Comparison of ENCODE assay signal across 8 mouse cellular contexts in genomic region chr17:22314730-22315226, GRCm38 (mm10). TPM values are rescaled to one million over a fixed set of nuclear protein-coding genes. Genes with fewer than 3 reads are reported as not detected.
A peak's percentile ranks its signal among the peaks of the same experiment; 100 is the strongest.
DNase-seq lines count a peak whose midpoint lies in the region; ATAC-seq and TF ChIP-seq lines count a peak whose summit lies in the region.
"Not testable (repeated sequence)": the region's sequence is repeated elsewhere in the genome, so short reads cannot be mapped to it uniquely, and the experiment has no call there.

TSS of gene CT030661.1 (minus strand) at chr17:22314837.

- not testable (repeated sequence) for H3K27ac ChIP-seq in ES-Bruce4 (ENCODE audit: insufficient read depth, low read length)
- peak within 1 kb of the TSS; percentile 31 for H3K27ac ChIP-seq in forebrain, embryonic 13.5 days
- H3K27ac ChIP-seq in liver, postnatal 0 days (ENCODE audit: low read depth), result peak within 1 kb of the TSS; percentile 79
- peak within 1 kb of the TSS; percentile 64; the same call in 1 of the 2 replicates for H3K27ac ChIP-seq in neural tube, embryonic 14.5 days (ENCODE audit: low read depth, low read length)

- H3K4me1 ChIP-seq in ES-Bruce4 (ENCODE audit: control insufficient read depth, insufficient read depth, low read length); forebrain, embryonic 13.5 days; liver, postnatal 0 days (ENCODE audit: insufficient read depth); neural tube, embryonic 14.5 days (ENCODE audit: control insufficient read depth, insufficient read depth, low read length): not testable (repeated sequence)

- H3K9me3 ChIP-seq in ES-Bruce4 (replicated peaks; ENCODE audit: control insufficient read depth, insufficient read depth, low read length, poor library complexity, severe bottlenecking); forebrain, embryonic 13.5 days (replicated peaks); liver, postnatal 0 days (ENCODE audit: low read length); neural tube, embryonic 14.5 days (ENCODE audit: control insufficient read depth, low read length): not testable (repeated sequence)

- H3K9ac ChIP-seq in ES-Bruce4 (ENCODE audit: low read depth, poor library complexity, severe bottlenecking), result peak within 1 kb of the TSS; percentile 90
- peak within 1 kb of the TSS; percentile 76 for H3K9ac ChIP-seq in forebrain, embryonic 13.5 days
- peak within 1 kb of the TSS; percentile 72 for H3K9ac ChIP-seq in liver, postnatal 0 days (replicated peaks)
- peak within 1 kb of the TSS; percentile 44; the same call in 1 of the 2 replicates for H3K9ac ChIP-seq in neural tube, embryonic 14.5 days (replicated peaks; ENCODE audit: low read depth, low read length)

- under 1% methylated on average over 20 of the region's 20 CpGs for WGBS in forebrain, embryonic 13.5 days
- WGBS in large intestine, adult 2 months, result under 1% methylated on average over 20 of the region's 20 CpGs
- WGBS in liver, postnatal 0 days (ENCODE audit: insufficient replicate concordance), result under 1% methylated on average over 20 of the region's 20 CpGs
- WGBS in neural tube, embryonic 14.5 days, result under 1% methylated on average over 20 of the region's 20 CpGs

- H3K36me3 ChIP-seq in ES-Bruce4 (ENCODE audit: control insufficient read depth, insufficient read depth, low read length, poor library complexity, severe bottlenecking); forebrain, embryonic 13.5 days (ENCODE audit: poor library complexity, severe bottlenecking); liver, postnatal 0 days (replicated peaks; ENCODE audit: insufficient read depth, low read length); neural tube, embryonic 14.5 days (ENCODE audit: control insufficient read depth, insufficient read depth, low read length): not testable (repeated sequence)

- TF ChIP-seq POLR2A in ES-Bruce4 (IDR thresholded peaks at IDR 0.05; ENCODE audit: insufficient read depth, low read length), result peak; percentile 41

- TF ChIP-seq CTCF in ES-Bruce4 (IDR thresholded peaks at IDR 0.05; ENCODE audit: low read depth, low read length); liver, postnatal 0 days (IDR thresholded peaks at IDR 0.05; ENCODE audit: low read depth): not testable (repeated sequence)

- H3K27me3 ChIP-seq in ES-Bruce4 (ENCODE audit: control insufficient read depth, insufficient read depth, low read length, poor library complexity, severe bottlenecking); forebrain, embryonic 13.5 days; liver, postnatal 0 days (ENCODE audit: insufficient read depth, low read length); neural tube, embryonic 14.5 days (ENCODE audit: control insufficient read depth, insufficient read depth, low read length): not testable (repeated sequence)

- ATAC-seq in cerebellum, adult (ENCODE audit: insufficient number of reproducible peaks, low FRiP score, low TSS enrichment), result peak; percentile 99
- ATAC-seq in forebrain, embryonic 13.5 days, result peak; percentile 100
- peak; percentile 99 for ATAC-seq in liver, postnatal 0 days
- peak; percentile 100 for ATAC-seq in neural tube, embryonic 14.5 days (ENCODE audit: low read depth)

- peak; percentile 95 to 96 for DNase-seq in heart, postnatal 10 days
- peak; percentile 98 for DNase-seq in large intestine, adult 2 months (ENCODE audit: low read depth, low spot score)
- DNase-seq in liver, postnatal 0 days, result peak; percentile 83
- peak; percentile 85 for DNase-seq in testis, postnatal 10 days (ENCODE audit: low spot score)

- TF ChIP-seq EP300 in ES-Bruce4 (IDR thresholded peaks at IDR 0.05; ENCODE audit: insufficient read depth, low read depth, low read length); liver, postnatal 0 days (IDR thresholded peaks at IDR 0.05; ENCODE audit: low read depth): not testable (repeated sequence)

- peak within 1 kb of the TSS; percentile 58 for H3K4me2 ChIP-seq in forebrain, embryonic 13.5 days
- H3K4me2 ChIP-seq in liver, postnatal 0 days (ENCODE audit: low read depth, low read length), result peak within 1 kb of the TSS; percentile 65
- H3K4me2 ChIP-seq in neural tube, embryonic 14.5 days (ENCODE audit: low read depth, low read length), result peak within 1 kb of the TSS; percentile 45

- H3K4me3 ChIP-seq in ES-Bruce4 (ENCODE audit: low read depth, low read length), result peak within 1 kb of the TSS; percentile 100
- peak within 1 kb of the TSS; percentile 59 for H3K4me3 ChIP-seq in forebrain, embryonic 13.5 days
- H3K4me3 ChIP-seq in liver, postnatal 0 days (ENCODE audit: low read depth, low read length), result peak within 1 kb of the TSS; percentile 64
- H3K4me3 ChIP-seq in neural tube, embryonic 14.5 days (ENCODE audit: low read depth, low read length), result peak within 1 kb of the TSS; percentile 52

- intact Hi-C loops in heart, postnatal 10 days (cut with DNase I), result loop anchor here (5.0 kb wide), 1 partner anchor 92 kb away; no protein-coding TSS in a partner anchor

RNA-seq across cellular contexts. Expression of gene CT030661.1, which starts in this region (rescaled TPM):
- polyA plus RNA-seq in ES-Bruce4 (2011; ENCODE audit: insufficient read depth, insufficient read length, low read depth, missing spikeins), result 18.9 and 24.6 TPM in 2 replicates
- 10.9 and 13.1 TPM in 2 replicates for polyA plus RNA-seq in forebrain, embryonic 13.5 days (2015; fragmentation: Nextera tagmentation; extraction: Ambion mirVana)
- 1 to 10 TPM; 7.4 to 9.4 TPM for total RNA-seq in heart, postnatal 10 days (2021)
- 0.74 and 1.0 TPM in 2 replicates for polyA plus RNA-seq in large intestine, adult 2 months (2012; rRNA removed)
- 3.0 and 3.2 TPM in 2 replicates for polyA plus RNA-seq in liver, postnatal 0 days (2015; fragmentation: Nextera tagmentation; extraction: Ambion mirVana)
- polyA plus RNA-seq in neural tube, embryonic 14.5 days (2014; fragmentation: Nextera tagmentation; extraction: Ambion mirVana), result 14.0 and 15.8 TPM in 2 replicates
